In the genomic region with DNA sequence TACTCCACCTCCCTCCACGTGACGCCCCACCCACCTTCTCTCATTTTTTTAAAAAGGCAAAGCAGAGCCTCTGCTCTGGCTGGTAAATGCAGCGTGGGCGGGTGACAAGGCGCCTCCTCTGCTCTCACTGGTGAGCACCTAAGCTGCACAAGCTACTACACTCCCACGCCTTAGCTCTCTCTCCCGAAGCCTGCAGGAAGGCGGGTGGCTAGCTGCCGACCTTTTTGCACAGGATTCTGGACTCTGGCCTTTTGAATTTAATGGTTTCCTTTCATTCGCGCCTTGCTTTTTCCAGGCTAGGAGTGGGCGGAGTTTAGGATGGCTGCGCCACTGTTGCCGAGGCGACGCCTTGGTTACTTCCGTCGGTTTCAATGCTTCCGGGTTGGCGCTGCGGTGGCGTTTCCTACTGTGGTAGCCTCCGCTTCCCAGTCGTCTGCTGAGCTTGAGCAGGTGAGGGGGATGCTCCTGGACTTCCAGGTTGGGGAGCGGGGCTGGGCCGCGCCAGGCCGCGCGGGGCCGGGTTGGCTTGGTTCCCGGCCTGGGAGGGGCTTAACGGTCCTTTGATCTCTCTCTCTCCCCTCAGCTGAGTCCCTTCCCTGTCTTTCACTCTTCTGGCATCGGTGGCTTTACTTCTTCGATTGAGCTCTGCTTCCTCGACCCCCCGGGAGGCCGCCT, we compare ENCODE assay signal across 8 mouse cellular contexts. TPM values are rescaled to one million over a fixed set of nuclear protein-coding genes. Genes with fewer than 3 reads are reported as not detected.
DNase-seq lines count a peak whose midpoint lies in the region; ATAC-seq lines count a peak whose summit lies in the region.

A gene (plus strand): TSS at position 35 of the 675 bp plus-strand sequence.

- H3K9ac ChIP-seq in hindbrain, embryonic 13.5 days: peak within 1 kb of the TSS; percentile 66

- ATAC-seq in hindbrain, embryonic 13.5 days (ENCODE audit: low FRiP score): peak; percentile 98

- H3K9me3 ChIP-seq in hindbrain, embryonic 13.5 days: no peaks in the 10 kb centered on the region

- no peaks in the 10 kb centered on the region for H3K36me3 ChIP-seq in hindbrain, embryonic 13.5 days

- DNase-seq in NIH3T3 (ENCODE audit: low read depth): peak; percentile 86
- DNase-seq in cerebellum, postnatal 14 days: peak; percentile 82 to 83
- DNase-seq in frontal cortex, postnatal 14 days (ENCODE audit: low spot score in 2 of 2): peak; percentile 68 to 70
- peak; percentile 77 to 82 for DNase-seq in layer of hippocampus, postnatal 36 days
- peak; percentile 83 for DNase-seq in lung, postnatal 36 days
- DNase-seq in retina, postnatal 1 day: peak; percentile 90
- peak; percentile 56 to 62 for DNase-seq in urinary bladder, adult 18-20 months (ENCODE audit: low spot score in 2 of 2)

- H3K27me3 ChIP-seq in hindbrain, embryonic 13.5 days: no peaks in the 10 kb centered on the region

- H3K4me2 ChIP-seq in hindbrain, embryonic 13.5 days: peak within 1 kb of the TSS; percentile 57

- peaks cover 3% of the 10 kb centered on the region; the same call in 1 of the 2 replicates for H3K4me1 ChIP-seq in hindbrain, embryonic 13.5 days (replicated peaks)

- H3K4me3 ChIP-seq in hindbrain, embryonic 13.5 days: peak within 1 kb of the TSS; percentile 48

- peak within 1 kb of the TSS; percentile 81 for H3K27ac ChIP-seq in hindbrain, embryonic 13.5 days

- 18% methylated on average over 29 of the region's 38 CpGs for WGBS in hindbrain, embryonic 13.5 days

RNA-seq across cellular contexts. Expression of the gene that starts here (rescaled TPM):
- 41.3 and 43.4 TPM in 2 replicates for polyA plus RNA-seq in hindbrain, embryonic 13.5 days (2015; fragmentation: Nextera tagmentation; extraction: Ambion mirVana)
- 10 to 100 TPM; 55.4 to 58.0 TPM for total RNA-seq in layer of hippocampus, postnatal 36 days (2021)

Comparison
In these comparisons a context has a peak if more than half of its experiments do, and no peak if none do; other contexts are left out.
1. Peak in every context shown above with its lines: DNase-seq, ATAC-seq, H3K4me3 ChIP-seq and H3K27ac ChIP-seq.